Mouse (Mus musculus): ENCODE data around the gene Prkaca.
"Not testable (repeated sequence)": the region's sequence is repeated elsewhere in the genome, so short reads cannot be mapped to it uniquely, and the experiment has no call there.

DNA sequence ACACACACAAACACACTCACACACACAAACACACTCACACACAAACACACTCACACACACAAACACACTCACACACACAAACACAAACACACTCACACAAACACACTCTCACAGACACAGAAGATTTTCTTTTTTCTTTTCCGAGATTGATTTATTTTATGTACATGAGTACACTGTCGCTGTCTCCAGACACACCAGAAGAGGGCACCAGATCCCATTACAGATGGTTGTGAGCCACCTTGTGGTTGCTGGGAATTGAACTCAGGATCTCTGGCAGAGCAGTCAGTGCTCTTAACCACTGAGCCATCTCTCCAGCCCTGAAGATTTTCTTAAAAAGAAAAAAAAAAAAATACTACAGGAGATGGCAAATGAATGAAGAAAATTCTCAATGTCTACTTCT is 10.4 kb downstream of the Prkaca start:
- not testable (repeated sequence) for TF ChIP-seq GATA1, TAL1 (IDR thresholded peaks at IDR 0.05; ENCODE audit: low read length)

Measured in erythroblast, embryonic 14.5 days (primary cell).